In genomic region chr6:72699467-72700126, GRCm38 (mm10) we compare ENCODE assay signal across 10 mouse cellular contexts.
DNase-seq lines count a peak whose midpoint lies in the region; ATAC-seq lines count a peak whose summit lies in the region.
"Had no signal": no experiment of that assay in that cellular context is flagged by ENCODE, and none has a peak within 500 bp of the region (broad histone marks: within the 10 kb centered on the region; RNA-seq: fewer than 3 reads in every experiment).

No protein-coding gene starts in this region.

- no peak overlapping the region for H3K4me3 ChIP-seq in forebrain, embryonic 16.5 days (replicated peaks; ENCODE audit: low read length)
- H3K4me3 ChIP-seq in midbrain, embryonic 12.5 days: no peak overlapping the region
- H3K4me3 ChIP-seq: heart, embryonic 13.5 days had no signal

- H3K9ac ChIP-seq in forebrain, embryonic 16.5 days (replicated peaks; ENCODE audit: low read depth, low read length): no peak overlapping the region
- no peak overlapping the region for H3K9ac ChIP-seq in midbrain, embryonic 12.5 days (replicated peaks)
- H3K9ac ChIP-seq: heart, embryonic 13.5 days had no signal

- no peak overlapping the region for H3K27ac ChIP-seq in forebrain, embryonic 16.5 days (ENCODE audit: low read length)
- peak overlapping the region; percentile 30 for H3K27ac ChIP-seq in midbrain, embryonic 12.5 days (replicated peaks)
- H3K27ac ChIP-seq: heart, embryonic 13.5 days had no signal

- 12% methylated on average over 5 of the region's 5 CpGs for WGBS in forebrain, embryonic 16.5 days
- 11% methylated on average over 5 of the region's 5 CpGs for WGBS in midbrain, embryonic 12.5 days

- peak; percentile 51; the same call in 1 of the 2 replicates for ATAC-seq in forebrain, embryonic 16.5 days
- ATAC-seq in midbrain, embryonic 12.5 days (ENCODE audit: low FRiP score, low read depth): peak; percentile 94
- ATAC-seq: intestine, embryonic 16.5 days had no signal

- no peaks in the 10 kb centered on the region for H3K36me3 ChIP-seq in forebrain, embryonic 16.5 days (ENCODE audit: control insufficient read depth, insufficient read depth)
- no peaks in the 10 kb centered on the region for H3K36me3 ChIP-seq in midbrain, embryonic 12.5 days

- H3K4me2 ChIP-seq in forebrain, embryonic 16.5 days (ENCODE audit: low read length): no peak overlapping the region
- no peak overlapping the region for H3K4me2 ChIP-seq in midbrain, embryonic 12.5 days (replicated peaks)
- H3K4me2 ChIP-seq: heart, embryonic 13.5 days had no signal

- peak; percentile 39 for DNase-seq in lung, postnatal 36 days
- DNase-seq in lung, postnatal 4 days: no peak
- DNase-seq in kidney, adult 8-10 months: no peak
- DNase-seq in T-cell, adult 2 months (ENCODE audit: low spot score): no peak
- DNase-seq in ovary, postnatal 36 days (ENCODE audit: low spot score): no peak
- no peak for DNase-seq in testis, postnatal 14 days (ENCODE audit: low spot score)

- H3K9me3 ChIP-seq in forebrain, embryonic 16.5 days (ENCODE audit: control insufficient read depth, low read length): no peaks in the 10 kb centered on the region
- peaks cover 4% of the 10 kb centered on the region; the same call in 1 of the 2 replicates for H3K9me3 ChIP-seq in midbrain, embryonic 12.5 days
- H3K9me3 ChIP-seq: heart, embryonic 13.5 days had no signal

- H3K27me3 ChIP-seq in forebrain, embryonic 16.5 days (replicated peaks; ENCODE audit: control insufficient read depth, insufficient read depth, low read length): no peaks in the 10 kb centered on the region
- H3K27me3 ChIP-seq in midbrain, embryonic 12.5 days: peaks cover 45% of the 10 kb centered on the region
- H3K27me3 ChIP-seq: heart, embryonic 13.5 days had no signal

- H3K4me1 ChIP-seq in forebrain, embryonic 16.5 days (replicated peaks; ENCODE audit: control insufficient read depth, insufficient read depth, low read length): peaks cover 2% of the 10 kb centered on the region; the same call in 1 of the 2 replicates
- H3K4me1 ChIP-seq in midbrain, embryonic 12.5 days: peaks cover 35% of the 10 kb centered on the region
